Mouse (Mus musculus) heart, postnatal 0 days (tissue): Measurements from ENCODE around the gene Lamb1.

Source experiments
- CTCF ChIP-seq: IDR thresholded peaks from 2 replicates; pipeline ENCODE4 v1.5.1; 2016; ENCODE audit warnings: antibody characterized with exemption, control low read depth, low read depth
- EP300 ChIP-seq: IDR thresholded peaks from 2 replicates; pipeline ENCODE4 v1.6.1; 2016; ENCODE audit warnings: antibody characterized with exemption, low read depth

- no peak for TF ChIP-seq CTCF
- peak; percentile 83 for TF ChIP-seq EP300
Observed at GRCm38 (mm10) chr12:31293361-31294142, 28.5 kb downstream of the Lamb1 start.
